Mouse (Mus musculus): ENCODE results near the gene Arhgap45. TPM values are rescaled to one million over a fixed set of nuclear protein-coding genes. Genes with fewer than 3 reads are reported as not detected.
A peak's percentile ranks its signal among the peaks of the same experiment; 100 is the strongest.

The Arhgap45 gene
- total RNA-seq, 2 experiments from 2014 or later: 4.0 to 4.1 TPM

GRCm38 (mm10) chr10:79987771-79988505, 28.5 kb upstream of the Arhgap45 start:
- DNase-seq: no peak

- DNase-seq: peak; percentile 79
These were observed 27.8 kb upstream of the Arhgap45 start, which contains the start of gene Cnn2 for GRCm38 (mm10) chr10:79988506-79989271. TSS of gene Cnn2 (plus strand) at chr10:79988584.

GRCm38 (mm10) chr10:79989272-79989786, 27.1 kb upstream of the Arhgap45 start:
- no peak for DNase-seq

DNA sequence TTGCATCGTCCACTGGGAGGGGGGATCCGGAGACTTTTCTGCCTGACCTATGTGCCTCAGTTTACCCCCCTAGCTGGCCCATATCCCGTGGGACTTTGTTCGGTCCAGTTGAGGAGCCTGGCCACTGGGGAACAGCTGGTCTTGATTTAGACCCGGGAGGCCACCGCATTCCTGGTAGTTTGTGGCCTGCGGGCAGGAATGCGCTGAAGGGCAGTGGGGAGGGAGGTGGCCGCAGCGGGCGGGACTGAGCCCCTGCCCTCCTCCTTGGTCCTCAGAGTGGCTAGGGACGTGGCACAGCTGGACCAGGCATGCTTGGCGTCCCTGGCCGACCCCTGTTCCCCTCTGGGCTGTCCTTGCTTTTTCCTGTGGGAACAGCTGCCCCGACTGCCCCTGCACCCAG, 26.6 kb upstream of the Arhgap45 start:
- no peak for DNase-seq

DNA sequence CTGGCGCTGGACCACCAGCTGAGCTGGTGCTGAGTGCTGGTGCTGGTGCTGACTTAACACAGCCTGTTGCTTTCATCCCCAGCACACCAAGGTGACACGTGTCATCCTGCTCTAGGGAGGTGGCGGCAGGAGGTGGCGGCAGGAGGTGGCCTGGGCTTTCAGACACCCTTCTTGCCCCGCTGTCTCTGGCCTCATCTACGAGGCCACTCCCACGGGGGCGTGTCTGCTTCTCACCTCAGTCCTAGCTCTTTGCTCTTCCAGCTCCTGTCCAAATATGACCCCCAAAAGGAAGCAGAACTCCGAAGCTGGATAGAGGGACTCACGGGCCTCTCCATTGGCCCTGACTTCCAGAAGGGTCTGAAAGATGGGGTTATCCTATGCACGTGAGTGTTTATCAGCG, 25.4 kb upstream of the Arhgap45 start:
- no peak for DNase-seq

- no peak for DNase-seq
These were observed 24.9 kb upstream of the Arhgap45 start for GRCm38 (mm10) chr10:79991548-79991947.

DNA sequence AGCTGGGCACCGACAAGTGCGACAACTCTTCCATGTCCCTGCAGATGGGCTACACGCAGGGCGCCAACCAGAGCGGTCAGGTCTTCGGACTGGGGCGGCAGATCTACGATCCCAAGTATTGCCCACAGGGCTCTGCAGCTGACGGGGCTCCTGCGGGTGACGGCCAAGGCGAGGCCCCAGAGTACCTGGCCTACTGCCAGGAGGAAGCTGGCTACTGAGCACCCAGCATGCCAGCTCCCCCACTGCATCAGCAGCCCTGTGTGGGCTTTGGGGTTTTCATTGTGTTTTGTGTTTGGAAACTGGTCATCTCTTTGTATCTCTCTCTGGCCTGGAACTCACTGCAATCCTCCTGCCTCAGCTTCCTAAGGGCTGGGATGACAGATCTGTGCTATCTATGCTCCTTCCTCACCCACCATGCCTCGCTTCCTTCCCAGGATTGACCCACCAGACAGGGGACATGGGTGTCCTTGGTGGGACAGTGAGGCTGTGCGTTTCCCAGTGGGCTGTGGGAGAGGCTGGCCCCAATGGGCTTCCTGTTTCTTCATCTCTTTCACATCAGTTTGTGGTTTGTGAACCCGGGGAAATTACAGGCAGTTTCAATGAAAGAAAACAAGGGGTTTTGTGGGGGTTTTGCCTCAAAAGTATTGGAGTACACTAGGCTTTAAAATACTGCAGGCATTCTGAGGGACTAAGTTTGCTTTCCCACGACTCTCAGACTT, 21.9 kb upstream of the Arhgap45 start:
- DNase-seq: peak; percentile 54

DNA sequence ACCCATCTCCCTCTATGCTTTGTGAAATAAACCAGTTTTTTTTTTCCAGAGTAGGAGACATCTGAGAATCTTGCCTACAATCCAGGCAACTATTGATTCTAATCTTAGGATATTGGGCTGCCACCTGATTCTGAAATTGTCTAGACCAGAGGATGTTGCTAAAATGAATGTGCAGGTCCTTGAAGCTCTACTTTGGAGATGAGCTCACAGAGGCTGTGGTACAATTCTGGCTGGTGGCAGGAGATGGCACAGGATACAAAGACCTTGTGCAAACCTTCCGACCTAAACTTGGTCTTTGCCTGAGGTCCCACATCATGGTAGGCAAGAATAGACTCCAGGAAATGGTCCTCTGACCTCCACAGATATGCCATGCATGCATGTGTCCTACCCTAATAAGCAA, 20.8 kb upstream of the Arhgap45 start:
- DNase-seq: no peak

GRCm38 (mm10) chr10:79996272-79997033, 20.0 kb upstream of the Arhgap45 start, which contains the start of gene Abca7:
TSS of gene Abca7 (plus strand) at chr10:79996494.
- peak; percentile 99 for DNase-seq

DNA sequence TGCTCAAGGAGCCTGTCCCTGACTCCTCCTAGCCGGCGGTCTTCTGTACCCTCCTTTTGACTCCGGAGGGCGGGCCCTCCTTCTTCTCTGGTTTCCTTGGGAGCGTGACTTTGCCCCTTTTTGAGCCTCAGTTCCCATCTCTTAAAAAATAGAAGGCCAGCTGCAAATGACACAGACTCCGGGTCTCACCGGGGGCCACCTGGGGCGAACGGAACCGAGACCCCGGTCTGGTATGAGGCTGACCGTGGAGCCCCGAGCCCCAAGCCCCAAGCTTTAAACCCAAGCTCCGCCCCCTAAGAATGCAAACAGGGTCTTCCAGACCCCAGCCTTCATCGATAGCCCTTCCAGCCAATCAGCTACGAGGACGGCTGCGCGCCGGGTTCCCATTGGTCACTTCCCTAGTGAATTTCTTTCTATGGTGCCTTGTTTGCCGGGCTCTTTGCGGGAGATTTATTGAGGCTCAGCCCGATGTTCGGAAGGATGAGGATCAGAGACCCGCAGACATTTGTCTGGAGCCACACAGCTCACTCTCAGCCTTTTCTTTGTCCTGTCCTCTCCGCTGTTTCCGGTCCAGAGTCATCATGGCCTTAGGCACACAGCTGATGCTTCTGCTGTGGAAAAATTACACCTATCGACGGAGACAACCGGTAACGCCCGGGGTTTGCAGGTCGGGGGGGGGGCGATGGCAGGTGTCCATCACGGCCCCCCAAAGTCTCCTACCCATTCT, 19.3 kb upstream of the Arhgap45 start:
- peak; percentile 77 for DNase-seq

GRCm38 (mm10) chr10:79997819-79998218, 18.6 kb upstream of the Arhgap45 start:
- DNase-seq: peak; percentile 78

- DNase-seq: no peak
These were observed 14.5 kb upstream of the Arhgap45 start for GRCm38 (mm10) chr10:80001945-80002344.

GRCm38 (mm10) chr10:80002829-80003228, 13.6 kb upstream of the Arhgap45 start:
- DNase-seq: no peak

DNA sequence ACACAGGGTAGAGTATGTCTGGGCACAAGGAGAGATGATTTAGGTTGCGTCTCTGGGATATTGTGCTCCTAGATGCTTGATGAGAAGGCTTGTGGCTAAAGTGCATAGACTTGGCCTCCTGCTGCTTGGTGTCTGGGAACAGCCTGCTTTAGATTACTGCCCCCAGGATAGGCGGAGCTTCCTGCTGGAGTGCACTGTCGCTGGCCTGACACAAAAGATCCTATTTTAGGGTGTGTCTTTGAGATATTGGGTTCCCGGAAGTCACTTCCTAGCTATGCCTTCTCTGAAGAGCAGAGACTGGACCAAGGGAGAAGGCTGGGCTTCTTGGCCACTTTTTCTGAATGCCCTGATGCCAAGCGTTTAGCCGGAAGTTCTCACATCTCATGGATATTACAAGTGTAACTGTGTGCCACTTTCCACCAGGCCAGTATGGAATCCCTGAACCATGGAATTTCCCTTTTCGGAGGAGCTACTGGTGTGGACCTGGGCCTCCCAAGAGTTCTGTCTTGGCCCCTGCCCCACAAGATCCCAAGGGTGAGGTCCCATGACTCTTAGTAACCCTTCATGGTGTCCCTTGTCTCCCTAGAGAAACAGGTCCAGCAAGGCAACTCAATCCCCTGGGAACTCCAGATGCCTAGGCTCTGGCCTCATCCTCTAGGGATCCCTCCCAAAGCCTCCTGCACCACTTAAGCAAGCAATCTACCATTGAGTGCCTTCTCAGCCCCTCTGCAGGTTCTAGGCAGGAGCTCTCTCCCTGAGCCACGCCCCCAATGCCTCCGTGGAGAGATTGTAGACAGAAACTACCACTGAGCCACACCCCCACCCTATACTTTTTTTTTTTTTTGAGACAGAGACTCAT, 12.8 kb upstream of the Arhgap45 start:
- DNase-seq: no peak

DNA sequence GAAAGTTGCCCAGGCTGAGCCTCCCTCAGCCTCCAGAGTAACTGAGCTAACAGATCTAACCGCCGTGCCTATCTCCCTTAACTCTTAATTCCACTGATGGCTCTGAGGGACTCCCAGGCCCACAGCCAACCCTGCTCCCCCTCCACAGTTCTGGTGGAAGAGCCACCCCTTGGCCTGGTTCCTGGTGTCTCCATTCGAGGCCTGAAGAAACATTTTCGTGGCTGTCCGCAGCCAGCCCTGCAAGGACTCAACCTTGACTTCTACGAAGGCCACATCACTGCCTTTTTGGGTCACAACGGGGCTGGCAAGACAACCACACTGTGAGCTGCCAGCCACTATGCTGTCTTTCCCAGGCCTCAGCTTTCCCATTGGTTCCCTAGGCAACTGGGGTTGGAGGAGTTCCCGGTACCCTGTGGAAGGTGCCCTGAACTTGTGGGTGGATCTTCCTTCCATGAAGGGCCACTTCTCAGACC, 12.2 kb upstream of the Arhgap45 start:
- no peak for DNase-seq

- no peak for DNase-seq
These were observed 4.7 kb upstream of the Arhgap45 start for GRCm38 (mm10) chr10:80011740-80012139.

DNA sequence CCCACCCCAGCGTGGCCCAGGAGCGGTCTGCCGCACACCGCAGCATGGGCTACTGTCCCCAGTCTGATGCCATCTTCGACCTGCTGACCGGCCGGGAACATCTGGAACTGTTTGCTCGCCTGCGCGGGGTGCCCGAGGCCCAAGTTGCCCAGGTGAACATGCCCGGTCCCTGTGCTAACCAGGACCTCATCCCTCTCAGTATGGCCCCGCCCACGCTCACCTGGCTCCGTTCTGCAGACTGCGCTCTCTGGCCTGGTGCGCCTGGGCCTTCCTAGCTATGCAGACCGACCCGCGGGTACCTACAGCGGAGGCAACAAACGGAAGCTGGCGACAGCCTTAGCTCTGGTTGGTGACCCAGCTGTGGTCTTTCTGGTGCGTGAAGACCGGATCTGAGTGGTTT, 2.8 kb upstream of the Arhgap45 start:
- DNase-seq: no peak

DNA sequence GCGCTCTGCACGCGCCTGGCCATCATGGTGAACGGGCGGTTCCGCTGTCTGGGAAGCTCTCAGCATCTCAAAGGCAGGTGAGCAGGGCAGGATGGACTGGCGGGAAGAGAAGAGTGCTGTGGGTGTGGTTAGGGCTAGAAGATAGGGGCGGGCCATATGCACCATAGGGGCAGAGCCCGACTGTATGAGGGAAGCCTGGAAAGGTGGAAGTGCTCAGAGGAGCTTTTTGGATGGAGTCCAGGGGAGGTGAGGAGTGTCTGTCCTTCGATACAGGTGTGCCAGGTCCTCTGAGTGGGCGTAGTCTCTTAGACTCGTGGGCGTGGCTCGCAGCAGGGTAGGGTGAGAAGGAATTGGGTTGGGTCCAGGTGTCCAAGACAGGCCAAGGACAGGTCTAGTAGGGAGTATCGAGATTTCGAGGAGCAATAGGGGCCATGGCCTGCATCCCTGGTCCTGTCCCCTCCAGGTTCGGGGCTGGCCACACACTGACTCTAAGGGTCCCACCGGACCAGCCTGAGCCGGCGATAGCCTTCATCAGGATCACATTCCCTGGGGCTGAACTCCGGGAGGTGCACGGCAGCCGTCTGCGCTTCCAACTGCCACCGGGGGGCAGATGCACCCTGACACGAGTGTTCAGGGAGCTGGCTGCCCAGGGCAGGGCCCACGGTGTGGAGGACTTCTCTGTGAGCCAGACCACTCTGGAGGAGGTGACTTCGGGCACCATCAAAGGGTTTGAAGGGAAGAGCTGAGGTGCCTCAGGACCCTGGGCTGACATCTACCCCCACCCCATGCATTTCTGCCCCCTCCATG, 1.8 kb upstream of the Arhgap45 start:
- DNase-seq: no peak

- no peak for DNase-seq
These were observed 870 bp upstream of the Arhgap45 start for GRCm38 (mm10) chr10:80015583-80015982.
